Mouse (Mus musculus): ENCODE measurements around the gene Med15. TPM values are rescaled to one million over a fixed set of nuclear protein-coding genes. Genes with fewer than 3 reads are reported as not detected.
A peak's percentile ranks its signal among the peaks of the same experiment; 100 is the strongest.
"Not testable (repeated sequence)": the region's sequence is repeated elsewhere in the genome, so short reads cannot be mapped to it uniquely, and the experiment has no call there.

Med15 gene
- polyA plus RNA-seq, 1 experiment from 2014 or later, result 47.9 TPM

DNA sequence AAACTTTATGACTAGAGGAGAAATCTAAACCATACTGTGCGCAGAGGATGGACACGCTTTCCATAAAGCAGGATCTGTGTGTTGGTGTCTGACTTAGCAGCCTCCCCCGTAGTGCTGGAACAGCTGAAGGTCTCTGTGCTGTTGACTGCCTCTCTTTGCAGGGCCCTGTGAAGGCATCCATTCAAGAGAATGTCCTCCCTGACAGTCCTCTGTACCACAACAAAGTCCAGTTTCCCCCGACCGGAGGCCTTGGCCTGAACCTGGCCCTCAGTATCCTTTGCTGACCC, 106.5 kb downstream of the Med15 start:
- H3K9me3 ChIP-seq (replicated peaks), result no peaks in the 10 kb centered on the region
- ATAC-seq (replicated peaks; ENCODE audit: low FRiP score), result no peak
- no peaks in the 10 kb centered on the region for H3K27me3 ChIP-seq
- no peaks in the 10 kb centered on the region for H3K4me1 ChIP-seq
- WGBS, result 96% methylated on average over 5 of the region's 5 CpGs
- H3K9ac ChIP-seq, result no peak overlapping the region
- no peak overlapping the region for H3K4me2 ChIP-seq
- H3K36me3 ChIP-seq, result peaks cover 93% of the 10 kb centered on the region
- H3K27ac ChIP-seq, result no peak overlapping the region
- H3K4me3 ChIP-seq (replicated peaks), result no peak overlapping the region

GRCm38 (mm10) chr16:17625488-17626268, 107.0 kb downstream of the Med15 start:
- Histone ChIP-seq H3K27me3 (no peaks in the 10 kb centered on the region), H3K27ac (no peak overlapping the region), H3K4me2 (no peak overlapping the region), H3K9me3 (replicated peaks) (no peaks in the 10 kb centered on the region), H3K4me1 (no peaks in the 10 kb centered on the region), H3K9ac (no peak overlapping the region), H3K36me3 (peaks cover 89% of the 10 kb centered on the region), H3K4me3 (replicated peaks) (no peak overlapping the region)
- peak; percentile 36; the same call in 1 of the 2 replicates for ATAC-seq (replicated peaks; ENCODE audit: low FRiP score)
- 71% methylated on average over 8 of the region's 8 CpGs for WGBS

DNA sequence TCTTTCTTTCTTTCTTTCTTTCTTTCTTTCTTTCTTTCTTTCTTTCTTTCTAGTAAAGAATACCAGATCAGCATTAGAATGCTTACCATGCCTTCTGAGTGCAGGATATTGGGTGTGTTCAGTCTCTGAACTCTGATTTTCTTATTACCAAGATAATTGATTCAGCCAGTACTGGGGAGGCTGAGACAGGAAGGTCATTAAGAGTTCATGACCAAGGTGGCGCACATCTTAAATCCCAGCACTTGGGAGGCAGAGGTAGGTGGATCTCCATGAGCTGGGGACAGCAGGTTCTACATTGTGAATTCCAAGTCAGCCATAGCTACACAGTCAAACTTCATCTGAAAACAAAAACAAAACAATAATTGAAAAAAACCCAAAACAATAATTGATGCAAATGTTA, 110.8 kb downstream of the Med15 start:
- Histone ChIP-seq H3K9me3 (replicated peaks) (no peaks in the 10 kb centered on the region), H3K27ac (no peak overlapping the region), H3K27me3 (no peaks in the 10 kb centered on the region), H3K4me3 (replicated peaks) (no peak overlapping the region), H3K4me1 (peaks cover 15% of the 10 kb centered on the region), H3K9ac (no peak overlapping the region), H3K4me2 (no peak overlapping the region), H3K36me3 (peaks cover 52% of the 10 kb centered on the region)
- WGBS, result 89% methylated on average over 1 of the region's 1 CpGs
- no peak for ATAC-seq (replicated peaks; ENCODE audit: low FRiP score)

DNA sequence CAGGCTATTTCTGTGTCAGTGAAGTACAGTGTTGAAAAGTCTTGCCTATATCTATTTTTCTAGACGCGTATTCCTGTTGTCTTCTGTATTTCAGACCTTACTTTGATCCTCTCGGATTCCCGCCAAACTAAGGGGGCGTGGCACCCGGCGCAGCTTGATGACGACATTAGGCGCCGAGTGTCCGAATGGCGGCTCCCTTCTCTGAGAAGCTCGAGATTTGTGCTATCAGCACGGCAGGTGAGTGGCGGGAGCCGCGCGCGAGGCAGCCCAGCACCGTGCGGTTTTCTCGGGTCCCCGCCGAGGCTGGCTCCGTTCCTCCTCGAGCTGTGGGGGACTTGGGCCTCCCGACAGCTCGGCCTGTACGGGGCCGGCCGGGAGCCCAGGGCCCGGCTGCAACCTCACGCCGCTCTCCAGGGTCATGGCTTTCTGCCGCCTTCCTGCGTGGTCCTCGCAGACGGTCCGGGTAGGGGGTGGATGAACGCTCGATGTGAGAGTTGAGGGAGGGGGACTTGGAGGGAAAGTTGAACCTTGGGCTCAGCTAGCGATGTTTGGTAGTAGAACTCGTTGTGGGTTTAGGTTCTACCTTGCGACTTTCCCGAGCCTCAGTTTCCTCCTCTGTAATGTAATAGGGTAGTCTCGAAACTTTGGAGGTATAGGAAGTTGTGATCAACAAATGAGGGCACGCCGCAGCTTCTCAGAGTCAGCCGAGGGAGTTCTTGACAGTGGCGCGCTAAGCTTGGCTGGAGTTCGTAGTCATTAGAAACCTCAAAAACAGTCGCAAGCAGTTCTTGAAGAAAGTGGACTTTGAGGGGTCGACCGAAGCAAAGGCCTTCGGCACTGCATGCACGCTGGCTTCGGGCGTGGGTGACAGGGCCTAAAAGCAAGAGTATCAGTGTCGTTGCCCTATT, 113.2 kb downstream of the Med15 start, which contains the start of gene Smpd4:
Smpd4 (plus strand) TSS at position 157 of the 908 bp plus-strand sequence.
- peaks cover 15% of the 10 kb centered on the region for H3K4me1 ChIP-seq
- H3K9me3 ChIP-seq (replicated peaks), result no peaks in the 10 kb centered on the region
- peaks cover 31% of the 10 kb centered on the region for H3K36me3 ChIP-seq
- peak within 1 kb of the TSS; percentile 92 for H3K9ac ChIP-seq
- peak within 1 kb of the TSS; percentile 82 for H3K4me2 ChIP-seq
- H3K27me3 ChIP-seq, result no peaks in the 10 kb centered on the region
- H3K27ac ChIP-seq, result peak within 1 kb of the TSS; percentile 54; the same call in 1 of the 2 replicates
- peak; percentile 77 for ATAC-seq (replicated peaks; ENCODE audit: low FRiP score)
- 2% methylated on average over 60 of the region's 60 CpGs for WGBS
- H3K4me3 ChIP-seq (replicated peaks), result peak within 1 kb of the TSS; percentile 80

- Histone ChIP-seq H3K9me3 (replicated peaks) (no peaks in the 10 kb centered on the region), H3K27me3 (no peaks in the 10 kb centered on the region), H3K4me3 (replicated peaks) (peak overlapping the region; percentile 11; the same call in 1 of the 2 replicates), H3K9ac (no peak overlapping the region), H3K27ac (peak overlapping the region; percentile 54; the same call in 1 of the 2 replicates), H3K36me3 (peaks cover 18% of the 10 kb centered on the region), H3K4me2 (peak overlapping the region; percentile 51), H3K4me1 (peaks cover 15% of the 10 kb centered on the region)
- 12% methylated on average over 13 of the region's 13 CpGs for WGBS
- peak; percentile 60 for ATAC-seq (replicated peaks; ENCODE audit: low FRiP score)
Observed at GRCm38 (mm10) chr16:17617922-17618565, 114.6 kb downstream of the Med15 start.

GRCm38 (mm10) chr16:17616212-17616611, 116.5 kb downstream of the Med15 start:
- ATAC-seq (replicated peaks; ENCODE audit: low FRiP score), result no peak
- H3K4me3 ChIP-seq (replicated peaks), result no peak overlapping the region
- 81% methylated on average over 5 of the region's 5 CpGs for WGBS
- H3K27me3 ChIP-seq, result no peaks in the 10 kb centered on the region
- no peak overlapping the region for H3K9ac ChIP-seq
- H3K27ac ChIP-seq, result no peak overlapping the region
- no peaks in the 10 kb centered on the region for H3K9me3 ChIP-seq (replicated peaks)
- H3K36me3 ChIP-seq, result peaks cover under 1% of the 10 kb centered on the region; the same call in 1 of the 2 replicates
- no peak overlapping the region for H3K4me2 ChIP-seq
- H3K4me1 ChIP-seq, result peaks cover 15% of the 10 kb centered on the region

DNA sequence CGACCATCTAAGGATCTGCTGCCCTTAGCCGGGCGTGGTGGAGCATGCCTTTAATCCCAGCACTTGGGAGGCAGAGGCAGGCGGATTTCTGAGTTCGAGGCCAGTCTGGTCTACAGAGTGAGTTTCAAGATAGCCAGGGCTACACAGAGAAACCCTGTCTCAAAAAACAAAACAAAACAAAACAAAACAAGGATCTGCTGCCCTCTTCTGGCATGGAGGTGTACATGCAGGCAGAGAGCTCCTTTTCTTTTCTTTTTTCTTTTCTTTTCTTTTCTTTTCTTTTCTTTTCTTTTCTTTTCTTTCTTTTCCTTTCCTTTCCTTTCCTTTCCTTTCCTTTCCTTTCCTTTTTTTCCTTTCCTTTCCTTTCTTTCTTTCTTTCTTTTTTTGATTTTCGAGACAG, 118.0 kb downstream of the Med15 start:
- H3K36me3 ChIP-seq; ATAC-seq (replicated peaks; ENCODE audit: low FRiP score); H3K27ac ChIP-seq; H3K4me1 ChIP-seq; H3K27me3 ChIP-seq; H3K9me3 ChIP-seq (replicated peaks); H3K4me3 ChIP-seq (replicated peaks); H3K9ac ChIP-seq; H3K4me2 ChIP-seq: not testable (repeated sequence)
- WGBS, result 96% methylated on average over 6 of the region's 6 CpGs

DNA sequence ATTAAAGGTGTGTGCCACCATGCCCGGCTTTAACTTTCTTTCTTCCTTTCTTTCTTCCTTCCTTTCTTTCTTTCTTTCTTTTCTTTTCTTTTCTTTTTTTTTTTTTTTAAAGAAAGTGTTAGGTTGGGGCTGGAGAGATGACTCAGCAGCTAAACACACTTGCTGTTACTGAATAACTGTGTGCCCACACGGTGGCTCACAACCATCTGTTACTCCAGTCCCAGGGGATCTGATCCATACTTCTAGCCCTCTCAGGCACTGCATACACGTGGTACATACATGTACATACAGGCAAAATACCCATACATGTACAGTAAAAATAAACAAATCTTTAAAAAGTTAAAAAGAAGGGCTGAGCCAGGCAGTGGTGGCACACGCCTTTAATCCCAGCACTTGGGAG, 121.3 kb downstream of the Med15 start:
- Histone ChIP-seq H3K4me1 (no peaks in the 10 kb centered on the region), H3K4me2 (no peak overlapping the region), H3K27ac (no peak overlapping the region), H3K9ac (no peak overlapping the region), H3K4me3 (replicated peaks) (no peak overlapping the region), H3K36me3 (no peaks in the 10 kb centered on the region), H3K27me3 (no peaks in the 10 kb centered on the region), H3K9me3 (replicated peaks) (0 out of 2 replicates have a peak, but pooled peaks cover 4% of the 10 kb centered on the region)
- ATAC-seq (replicated peaks; ENCODE audit: low FRiP score), result no peak
- WGBS, result 73% methylated on average over 4 of the region's 4 CpGs

- Histone ChIP-seq H3K4me1 (no peaks in the 10 kb centered on the region), H3K9ac (no peak overlapping the region)
- ATAC-seq (replicated peaks; ENCODE audit: low FRiP score), result no peak
Observed at GRCm38 (mm10) chr16:17605684-17606083, 127.0 kb downstream of the Med15 start.

DNA sequence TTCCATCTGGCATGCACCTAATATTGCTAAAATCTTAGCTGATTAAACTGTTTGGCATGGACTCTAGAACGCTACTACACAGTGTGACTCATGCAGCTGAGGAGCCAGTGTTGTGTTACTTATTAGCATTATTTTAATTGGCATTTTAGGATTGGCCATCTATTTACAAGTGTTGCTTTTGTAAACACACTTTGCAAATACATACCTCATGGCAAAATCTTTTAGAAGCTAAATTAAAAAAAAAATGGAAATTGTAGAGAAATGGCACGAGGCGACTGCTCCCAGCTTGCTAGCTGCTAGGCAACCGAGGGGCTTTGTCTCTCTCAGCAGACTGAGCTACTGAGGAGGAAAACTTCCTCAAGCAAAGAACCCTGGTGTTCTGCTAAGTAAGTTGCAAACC, 127.8 kb downstream of the Med15 start:
- H3K27me3 ChIP-seq, result 0 out of 2 replicates have a peak, but pooled peaks cover 6% of the 10 kb centered on the region
- 78% methylated on average over 4 of the region's 4 CpGs for WGBS
- no peaks in the 10 kb centered on the region for H3K4me1 ChIP-seq
- no peak overlapping the region for H3K27ac ChIP-seq
- no peak overlapping the region for H3K4me2 ChIP-seq
- H3K9me3 ChIP-seq (replicated peaks), result 0 out of 2 replicates have a peak, but pooled peaks cover 4% of the 10 kb centered on the region
- ATAC-seq (replicated peaks; ENCODE audit: low FRiP score), result no peak
- no peak overlapping the region for H3K4me3 ChIP-seq (replicated peaks)
- H3K9ac ChIP-seq, result no peak overlapping the region
- no peaks in the 10 kb centered on the region for H3K36me3 ChIP-seq

More at GRCm38 (mm10) chr16:17605684-17606083, 127.0 kb downstream of the Med15 start:
- H3K4me2 ChIP-seq, result no peak overlapping the region
- H3K4me3 ChIP-seq (replicated peaks), result no peak overlapping the region
- H3K36me3 ChIP-seq, result no peaks in the 10 kb centered on the region
- 0 out of 2 replicates have a peak, but pooled peaks cover 4% of the 10 kb centered on the region for H3K9me3 ChIP-seq (replicated peaks)
- WGBS, result 77% methylated on average over 5 of the region's 5 CpGs
- H3K27me3 ChIP-seq, result 0 out of 2 replicates have a peak, but pooled peaks cover 6% of the 10 kb centered on the region
- H3K27ac ChIP-seq, result no peak overlapping the region

Data from kidney, embryonic 15.5 days (tissue).